Mouse (Mus musculus) small intestine, adult 10 weeks (tissue): ENCODE measurements around the gene Wdr92. TPM values are rescaled to one million over a fixed set of nuclear protein-coding genes. Genes with fewer than 3 reads are reported as not detected.

ENCODE experiments used
- polyA plus RNA-seq: library from polyadenylated mRNA; stranded (reverse); fragments of 350-450 nt; fragmentation: Illumina TruSeq; extraction: RNeasy Lipid Tissue Mini Kit (QIAGEN cat#74804); gene quantifications from one replicate; pipeline ENCODE4 v1.2.3, GENCODE M21; 2014; ENCODE audit warnings: low replicate concordance

The Wdr92 gene
- polyA plus RNA-seq = 13.6 TPM

DNA sequence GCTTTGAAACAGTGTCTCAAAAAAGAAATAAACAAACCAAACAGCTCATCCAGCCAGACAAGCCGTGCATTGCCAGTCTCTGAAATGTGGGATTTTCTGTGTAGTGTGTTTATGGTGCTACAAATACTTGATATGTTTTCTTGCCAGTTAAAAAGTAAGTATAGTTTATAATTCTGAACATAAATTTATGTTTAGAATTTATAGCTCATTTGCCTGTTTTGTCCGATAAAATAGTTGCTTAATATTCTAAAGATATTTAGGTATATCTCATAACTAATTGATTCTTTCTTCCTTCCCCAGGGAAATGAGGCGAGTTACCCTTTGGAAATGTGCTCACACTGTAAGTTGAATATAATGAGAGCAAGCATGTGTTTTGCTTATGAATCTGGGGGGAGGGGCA lies at the start of gene Wdr92:
TSS of gene Wdr92 (plus strand) at position 301 of the 400 bp plus-strand sequence.

DNA sequence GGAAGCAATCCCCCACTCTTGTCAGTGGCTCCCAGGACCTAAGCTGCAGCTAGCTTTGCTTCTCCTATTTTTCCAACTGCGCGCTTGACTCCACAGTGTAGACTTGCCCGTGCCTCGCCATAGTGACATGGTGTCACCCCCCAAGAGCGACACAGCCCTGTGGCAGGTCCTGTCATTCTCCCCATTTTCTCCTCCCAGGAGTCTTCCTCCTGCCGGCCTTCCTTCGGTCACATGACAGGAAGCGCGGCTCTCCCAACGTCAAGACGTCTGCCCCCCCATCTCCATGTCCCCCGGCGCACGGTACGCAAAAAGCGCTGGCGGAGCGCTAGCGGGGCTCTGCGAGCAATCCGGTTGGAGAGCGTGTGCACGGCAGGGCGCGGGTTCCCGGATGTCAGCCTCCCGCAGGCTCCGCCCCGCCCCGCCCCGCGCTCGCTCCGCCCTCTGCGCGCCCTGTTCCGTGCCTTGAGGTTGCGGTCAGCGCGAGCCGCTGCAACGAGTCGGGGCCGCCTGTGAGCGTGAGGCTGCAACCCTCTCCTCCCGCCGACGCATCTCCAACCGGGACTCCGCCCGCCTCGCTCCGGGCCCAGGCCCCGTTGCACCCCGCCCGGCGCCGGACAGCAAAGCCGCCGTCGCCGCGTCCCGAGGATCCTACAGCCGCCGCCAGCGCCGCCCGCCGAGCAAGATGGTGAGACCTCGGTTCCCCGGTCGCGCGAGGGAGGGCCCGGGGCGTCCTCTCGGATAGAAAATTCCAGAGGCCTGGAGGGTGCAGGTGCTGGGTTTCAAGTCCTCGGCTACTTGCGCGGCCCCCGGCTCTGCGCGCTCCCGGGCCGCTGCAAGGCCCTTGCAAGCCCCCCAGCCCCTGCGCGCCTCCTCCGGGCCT lies 22.8 kb upstream of the Wdr92 start, which contains the start of gene Ppp3r1:
TSS of gene Ppp3r1 (plus strand) at position 406 of the 880 bp plus-strand sequence.

DNA sequence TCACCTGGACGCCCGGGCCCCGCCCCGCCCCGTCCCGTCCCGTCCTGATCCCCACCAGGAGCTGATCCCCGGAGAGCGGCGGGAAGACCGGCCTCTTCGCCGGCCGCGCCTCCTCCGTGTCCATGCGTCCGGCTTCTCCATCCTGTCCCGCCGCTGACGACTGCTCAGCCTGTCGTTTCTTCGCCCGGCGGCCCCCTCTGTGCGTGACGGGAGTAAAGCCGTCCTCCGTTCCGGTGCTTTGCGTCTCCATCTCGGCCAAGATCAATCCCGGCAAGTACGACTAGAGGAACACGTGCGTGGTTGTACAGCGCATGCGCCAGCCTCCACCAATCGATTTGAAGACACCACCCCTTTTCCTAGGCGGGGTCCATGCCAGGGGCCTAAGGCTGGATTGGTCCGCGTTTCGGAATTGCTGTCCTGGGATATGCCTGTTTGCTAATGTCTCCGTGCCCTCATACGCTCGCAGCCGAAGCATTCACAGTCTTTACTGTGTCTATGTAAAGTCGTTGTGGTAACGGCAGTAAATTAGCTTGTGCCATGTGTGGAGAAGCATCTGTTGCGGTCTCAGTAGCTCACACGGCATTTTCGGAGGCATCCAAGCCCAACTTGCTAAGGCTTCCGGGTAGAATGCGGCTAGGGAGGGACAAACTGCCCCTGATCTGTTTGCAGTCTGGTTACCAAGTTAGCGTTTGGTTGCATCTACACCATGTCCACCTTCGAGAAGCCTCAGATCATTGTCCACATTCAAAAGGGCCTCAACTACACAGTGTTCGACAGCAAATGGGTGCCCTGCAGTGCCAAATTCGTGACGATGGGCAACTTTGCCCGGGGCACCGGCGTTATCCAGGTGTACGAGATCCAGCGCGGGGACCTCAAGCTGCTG lies 29.6 kb downstream of the Wdr92 start, which contains the start of gene Pno1:
TSS of gene Pno1 (minus strand) at position 311 of the 883 bp plus-strand sequence.

DNA sequence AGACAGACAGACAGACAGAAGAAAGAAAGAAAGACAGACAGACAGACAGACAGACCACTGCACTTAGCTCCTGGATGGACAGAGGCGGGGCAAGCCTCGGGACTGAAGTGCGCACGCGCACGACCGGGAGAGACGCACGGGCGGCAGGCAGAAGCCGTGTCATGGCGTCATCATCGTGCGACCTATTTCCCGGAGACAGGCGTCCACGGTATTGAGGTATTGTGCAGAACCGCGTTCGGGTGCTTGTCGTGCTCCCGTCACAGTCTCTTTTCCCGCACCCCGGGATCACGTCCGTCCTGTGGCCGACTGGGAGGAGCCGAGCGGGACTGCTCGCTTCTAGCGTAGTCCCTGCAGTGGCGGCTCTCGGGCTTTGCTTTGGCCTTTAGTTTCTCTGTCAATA lies 75.5 kb downstream of the Wdr92 start, which contains the start of gene C1d:
TSS of gene C1d (plus strand) at position 137 of the 400 bp plus-strand sequence.

Other genes starting within 250 kb of the Wdr92 start
- 9.1 TPM for gene Fbxo48, start 230.7 kb upstream of the Wdr92 start, polyA plus RNA-seq
- gene Cnrip1, start 130.5 kb upstream of the Wdr92 start, polyA plus RNA-seq = 3.3 TPM
- gene Plek, start 129.7 kb upstream of the Wdr92 start, polyA plus RNA-seq = 21.1 TPM
- gene Ppp3r1, start 22.8 kb upstream of the Wdr92 start, polyA plus RNA-seq = 282 TPM
- 65.1 TPM for gene Pno1, start 29.5 kb downstream of the Wdr92 start, polyA plus RNA-seq
- gene C1d, start 75.5 kb downstream of the Wdr92 start, polyA plus RNA-seq = 127 TPM